Mouse (Mus musculus) liver, embryonic 14 days (tissue): ENCODE results near the gene Olfr1242. TPM values are rescaled to one million over a fixed set of nuclear protein-coding genes. Genes with fewer than 3 reads are reported as not detected.

Experiments used
- polyA plus RNA-seq: library from polyadenylated mRNA; depleted of rRNA; stranded (reverse); fragments of >200 nt; gene quantifications from 2 replicates; pipeline ENCODE4 v1.2.3, GENCODE M21; 2012; rRNA removed

Gene Olfr1242
- polyA plus RNA-seq, result not detected in 2 replicates

DNA sequence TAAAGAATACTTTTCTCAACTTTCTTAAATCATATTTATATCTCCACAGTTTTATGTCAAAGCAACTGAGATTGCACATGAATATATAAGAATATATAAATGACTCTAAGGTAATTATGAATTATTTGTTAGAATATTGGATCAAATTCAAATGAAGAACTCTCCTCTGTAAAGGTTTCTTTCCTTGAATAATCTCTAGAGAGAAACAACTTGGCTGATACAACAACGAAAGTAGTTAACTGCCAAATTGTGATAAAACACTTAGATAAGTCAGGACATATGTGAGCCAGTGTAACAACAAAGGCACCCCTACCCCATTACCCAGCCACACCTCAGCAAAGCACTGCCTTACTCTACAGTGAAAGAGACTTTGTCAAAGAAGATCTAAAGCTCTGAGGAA is at the start of gene Olfr1242:
TSS of gene Olfr1242 (minus strand) at position 101 of the 400 bp plus-strand sequence.

DNA sequence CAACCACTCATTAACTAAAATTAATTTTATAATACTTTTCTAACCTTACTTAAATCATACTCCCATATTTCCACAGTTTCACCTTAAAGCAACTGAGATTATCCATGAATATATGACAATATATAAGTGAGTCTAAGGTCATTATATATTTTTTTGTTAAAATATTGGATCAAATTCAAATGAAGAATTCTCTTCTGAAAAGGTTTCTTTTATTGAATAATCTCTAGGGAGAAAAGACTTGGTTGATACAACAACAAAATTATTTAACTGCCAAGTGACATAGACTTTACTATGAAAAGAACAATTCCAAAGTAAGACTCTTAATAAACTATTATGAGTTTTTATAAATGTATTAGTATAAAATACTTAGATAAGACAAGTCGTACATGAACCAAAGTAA is 33.3 kb upstream of the Olfr1242 start, which contains the start of gene Olfr1243:
TSS of gene Olfr1243 (minus strand) at position 101 of the 400 bp plus-strand sequence.

DNA sequence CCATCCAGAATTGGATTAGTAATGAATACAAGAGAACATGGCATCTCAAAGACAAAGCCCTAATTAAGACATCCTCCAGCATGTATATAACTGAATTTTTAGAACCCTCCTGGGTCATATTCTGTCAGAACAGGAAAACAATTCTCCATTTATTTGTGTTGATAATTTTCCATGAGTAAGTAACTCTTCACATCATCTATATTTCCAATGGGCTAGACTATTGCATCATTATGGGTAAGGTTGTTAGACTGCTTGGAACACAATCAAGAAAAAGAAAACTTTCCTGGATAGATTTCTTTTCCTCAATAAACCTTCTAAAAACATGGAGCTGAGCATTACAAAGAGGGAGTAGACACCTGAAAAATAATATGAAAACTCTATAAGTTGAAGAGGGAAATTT is 11.1 kb downstream of the Olfr1242 start, which contains the start of gene Olfr1241:
TSS of gene Olfr1241 (minus strand) at position 101 of the 400 bp plus-strand sequence.

DNA sequence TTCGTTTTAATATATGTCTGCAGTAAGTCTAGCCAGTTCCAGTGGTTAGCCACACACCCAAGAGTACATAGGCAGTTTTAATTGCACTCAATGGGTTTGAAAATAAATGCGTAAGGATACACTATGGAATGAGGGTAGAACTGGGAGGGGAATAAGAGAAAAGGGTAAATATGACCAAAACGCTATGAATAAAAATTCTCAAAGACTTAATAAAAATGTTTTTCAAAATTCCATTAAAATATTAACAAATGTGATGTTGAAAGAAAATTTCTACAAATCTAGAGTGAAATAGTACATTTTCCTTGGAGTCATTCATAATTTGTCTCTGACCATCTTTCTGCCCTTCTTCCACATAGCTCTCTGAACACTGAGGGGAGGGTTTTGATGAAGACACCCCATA is 55.2 kb downstream of the Olfr1242 start, which contains the start of gene Olfr1240:
TSS of gene Olfr1240 (minus strand) at position 101 of the 400 bp plus-strand sequence.

Other genes with a start within 250 kb of the Olfr1242 start
- gene Olfr1228, start 244.3 kb downstream of the Olfr1242 start, polyA plus RNA-seq, result not detected in 2 replicates
- gene Olfr1229, start 210.3 kb downstream of the Olfr1242 start, polyA plus RNA-seq, result not detected in 2 replicates
- not detected in 2 replicates for gene Olfr1230, start 201.1 kb downstream of the Olfr1242 start, polyA plus RNA-seq
- not detected in 2 replicates for gene Olfr1231, start 191.3 kb downstream of the Olfr1242 start, polyA plus RNA-seq
- gene Olfr1232, start 168.7 kb downstream of the Olfr1242 start, polyA plus RNA-seq, result not detected in 2 replicates
- gene Olfr1233, start 155.9 kb downstream of the Olfr1242 start, polyA plus RNA-seq, result not detected in 2 replicates
- gene Olfr1234, start 133.5 kb downstream of the Olfr1242 start, polyA plus RNA-seq, result not detected in 2 replicates
- not detected in 2 replicates for gene Olfr1238, start 88.7 kb downstream of the Olfr1242 start, polyA plus RNA-seq
- not detected in 2 replicates for gene Olfr1239, start 77.9 kb downstream of the Olfr1242 start, polyA plus RNA-seq
- gene Olfr1240, start 55.3 kb downstream of the Olfr1242 start, polyA plus RNA-seq, result not detected in 2 replicates
- not detected in 2 replicates for gene Olfr1241, start 11.2 kb downstream of the Olfr1242 start, polyA plus RNA-seq
- gene Olfr1243, start 33.2 kb upstream of the Olfr1242 start, polyA plus RNA-seq, result not detected in 2 replicates
- not detected in 2 replicates for gene Olfr1245, start 80.1 kb upstream of the Olfr1242 start, polyA plus RNA-seq
- not detected in 2 replicates for gene Olfr1246, start 94.8 kb upstream of the Olfr1242 start, polyA plus RNA-seq
- not detected in 2 replicates for gene Olfr1247, start 115.8 kb upstream of the Olfr1242 start, polyA plus RNA-seq
- not detected in 2 replicates for gene Olfr1248, start 119.9 kb upstream of the Olfr1242 start, polyA plus RNA-seq
- not detected in 2 replicates for gene Olfr1249, start 136.6 kb upstream of the Olfr1242 start, polyA plus RNA-seq
- gene Olfr1250, start 163.1 kb upstream of the Olfr1242 start, polyA plus RNA-seq, result not detected in 2 replicates
- not detected in 2 replicates for gene Olfr1251, start 173.6 kb upstream of the Olfr1242 start, polyA plus RNA-seq
- not detected in 2 replicates for gene Olfr1252, start 226.7 kb upstream of the Olfr1242 start, polyA plus RNA-seq